Mouse (Mus musculus) gastrocnemius, postnatal 10 days (tissue): ENCODE data around the gene Fam184b. TPM values are rescaled to one million over a fixed set of nuclear protein-coding genes. Genes with fewer than 3 reads are reported as not detected.

Experiments
- DNase-seq: peaks from one replicate; pipeline ENCODE4 v3.0.0; 2021; ENCODE audit warnings: mixed read lengths
- total RNA-seq, 2 experiments: library from RNA; stranded (reverse); gene quantifications; 2 replicates each; pipeline ENCODE4 v1.2.3; 2021

The Fam184b gene
- total RNA-seq, 2 experiments from 2014 or later = 2.0 to 2.3 TPM

DNA sequence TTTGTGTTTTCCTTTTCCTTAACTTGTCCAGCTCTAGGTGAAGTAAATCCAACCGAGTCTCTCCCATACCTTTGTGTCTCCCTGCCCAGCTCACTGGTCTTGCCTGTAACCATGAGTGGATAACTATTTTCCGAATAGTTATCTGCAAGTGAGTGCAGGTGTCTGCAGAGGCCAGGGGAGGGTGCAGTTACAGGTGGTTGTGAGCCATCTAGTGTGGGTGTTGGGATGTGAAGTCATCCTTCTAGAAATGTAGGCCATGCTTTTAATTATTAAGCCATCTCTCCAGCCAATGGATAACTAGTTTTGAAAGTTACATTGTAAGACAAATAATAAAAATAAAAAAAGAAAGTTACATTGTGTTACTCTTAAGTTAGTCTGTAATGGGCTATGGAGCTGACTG is 125.9 kb downstream of the Fam184b start:
- DNase-seq = no peak

DNA sequence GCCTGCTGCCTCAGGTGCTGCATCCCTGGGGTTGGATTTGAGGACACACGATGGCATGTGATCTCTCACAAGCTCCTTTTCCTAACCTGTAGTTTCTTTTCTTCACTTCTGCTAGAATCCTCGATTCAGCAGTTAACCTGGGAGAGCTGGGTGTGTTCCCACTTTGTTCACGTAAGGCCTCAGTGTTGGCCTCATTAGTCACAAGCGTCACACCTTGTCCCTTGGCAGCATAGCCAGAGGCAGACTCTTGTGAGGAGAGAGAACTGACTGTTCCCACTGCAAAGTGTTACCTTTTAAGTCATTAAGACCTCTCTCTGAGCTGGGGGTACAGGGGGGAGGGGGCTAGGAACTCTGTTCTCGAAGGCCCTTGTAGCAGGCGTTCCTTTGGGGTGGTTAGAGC is 126.5 kb downstream of the Fam184b start:
- DNase-seq = no peak

DNA sequence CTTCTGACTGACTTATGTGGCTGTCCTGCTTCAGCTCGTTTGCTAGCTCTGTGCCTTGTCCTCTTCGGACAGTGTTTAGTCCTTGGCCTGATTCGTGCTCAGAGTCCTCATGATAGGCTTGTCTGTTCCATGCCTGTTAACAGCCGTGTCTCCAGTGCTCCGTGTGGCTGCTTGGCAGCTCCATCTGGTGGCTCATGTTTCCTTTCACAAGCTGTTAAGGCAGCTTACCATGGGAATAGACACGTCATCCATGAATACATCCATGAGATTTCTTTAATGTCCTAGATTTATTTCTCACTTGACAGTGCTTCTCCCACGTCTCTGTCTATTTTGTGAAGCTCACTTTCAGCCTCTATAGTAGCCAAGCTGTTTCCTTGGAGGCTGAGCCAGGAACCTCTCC is 129.3 kb downstream of the Fam184b start:
- no peak for DNase-seq

DNA sequence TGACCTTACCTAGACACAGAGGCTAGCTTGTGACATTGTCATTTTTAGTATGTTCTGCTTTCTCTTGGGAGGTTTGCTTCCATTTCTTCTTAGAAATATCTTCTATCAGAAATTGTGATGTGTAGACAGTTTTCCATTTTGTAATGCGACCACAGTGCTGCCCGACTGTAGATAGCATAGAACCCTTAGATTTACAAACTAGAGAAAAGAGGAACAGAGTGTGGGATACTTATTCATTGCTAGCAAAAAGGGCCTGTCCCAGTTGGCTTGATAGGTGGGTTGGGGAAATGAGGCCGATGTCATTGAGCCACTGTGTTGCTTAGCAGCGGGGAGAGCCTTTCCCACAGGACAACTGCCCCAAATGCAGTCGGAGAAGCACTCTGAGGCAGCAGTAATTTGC is 141.8 kb downstream of the Fam184b start:
- DNase-seq = no peak

DNA sequence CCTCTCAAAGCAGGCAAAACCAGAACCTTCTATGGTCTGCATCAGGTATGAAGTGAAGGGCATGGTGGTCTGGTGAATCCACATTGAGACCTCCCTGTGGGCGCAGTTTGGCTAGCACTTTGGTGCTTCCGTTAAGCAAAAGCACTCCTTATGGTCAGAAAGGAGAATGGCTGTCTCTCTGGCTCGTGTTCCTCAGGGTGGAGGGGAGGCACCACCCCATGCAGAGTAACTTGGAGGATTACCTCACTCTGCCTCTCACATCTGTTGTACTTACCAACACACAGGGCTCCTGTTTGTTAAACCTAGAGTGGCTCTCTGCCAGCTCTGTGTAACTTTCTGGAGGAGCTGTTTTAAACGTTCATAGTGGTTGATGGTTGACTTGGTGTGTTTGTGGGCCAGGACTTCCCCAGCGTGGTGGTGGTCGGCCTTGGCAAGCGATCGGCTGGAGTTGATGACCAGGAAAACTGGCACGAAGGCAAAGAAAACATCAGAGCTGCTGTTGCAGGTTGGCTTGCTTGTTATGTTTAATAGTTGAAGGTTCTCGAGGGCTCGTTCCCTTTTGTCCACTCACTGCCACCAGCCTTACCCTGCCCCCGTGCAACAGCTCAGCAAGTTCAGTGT is 142.4 kb downstream of the Fam184b start:
- no peak for DNase-seq

DNA sequence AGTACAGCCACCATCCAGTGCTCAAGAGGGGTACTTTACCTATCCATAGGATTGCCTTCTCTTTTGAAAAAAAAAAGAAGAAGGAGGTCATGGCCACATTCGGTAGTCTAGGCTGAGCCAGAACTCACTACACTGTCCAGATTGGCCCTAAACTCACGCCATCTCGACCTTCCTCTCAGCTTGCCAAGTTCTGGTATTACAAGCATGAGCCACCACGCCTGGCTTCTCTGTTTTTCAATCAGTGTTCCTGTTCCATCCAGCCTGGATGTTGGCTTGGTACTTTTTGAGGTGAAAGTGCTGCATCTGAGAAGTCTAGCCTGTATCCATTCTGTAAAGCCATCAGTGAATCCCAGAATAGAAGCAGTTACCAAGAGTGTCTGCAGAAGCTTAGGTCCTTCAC is 142.9 kb downstream of the Fam184b start:
- DNase-seq = no peak

DNA sequence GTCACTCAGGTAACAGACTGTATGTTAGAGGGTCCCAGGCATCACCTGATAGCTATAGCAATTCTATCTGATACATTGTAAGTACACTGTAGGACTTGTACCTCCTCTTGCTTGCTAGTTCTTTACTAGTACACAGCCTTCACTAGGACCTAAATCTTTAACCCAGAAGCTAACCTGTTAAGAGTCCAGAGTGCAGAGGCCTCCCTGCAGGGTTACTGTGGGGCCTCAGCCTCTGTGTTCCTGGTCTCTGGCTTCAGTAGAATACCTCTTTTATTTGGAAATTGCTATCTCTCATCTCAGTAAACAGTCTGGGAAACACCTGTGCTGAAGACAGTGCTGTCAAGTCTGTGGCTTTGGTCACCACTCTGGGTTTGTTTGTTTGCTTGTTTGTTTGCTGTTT is 143.4 kb downstream of the Fam184b start:
- DNase-seq = no peak

DNA sequence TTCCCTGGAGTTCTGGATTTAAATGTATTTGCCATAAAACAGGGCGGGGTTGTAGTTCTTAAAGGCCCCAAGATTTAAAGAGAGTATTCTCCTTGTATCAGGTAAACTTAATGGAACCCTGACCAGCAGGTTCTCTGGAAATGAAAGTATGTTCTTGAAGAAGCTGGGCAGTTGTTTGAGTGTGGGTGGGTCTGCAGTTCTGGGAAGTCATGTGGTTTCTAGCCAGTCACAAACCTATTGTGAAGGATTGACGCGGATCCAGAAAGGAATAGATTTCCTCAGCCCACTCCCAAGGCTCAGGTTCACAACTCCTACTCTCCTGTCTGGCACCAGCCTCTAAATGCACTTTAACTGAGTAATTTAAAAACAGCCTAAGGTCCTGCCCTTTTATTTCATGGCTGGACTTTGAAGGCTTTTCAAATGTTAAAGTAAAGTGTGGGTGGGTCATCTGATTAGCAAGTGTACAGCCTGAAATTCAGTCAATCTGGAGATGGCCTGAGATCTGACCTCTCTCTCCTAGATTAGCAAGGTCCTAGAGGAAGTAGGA is 143.9 kb downstream of the Fam184b start:
- DNase-seq = no peak

DNA sequence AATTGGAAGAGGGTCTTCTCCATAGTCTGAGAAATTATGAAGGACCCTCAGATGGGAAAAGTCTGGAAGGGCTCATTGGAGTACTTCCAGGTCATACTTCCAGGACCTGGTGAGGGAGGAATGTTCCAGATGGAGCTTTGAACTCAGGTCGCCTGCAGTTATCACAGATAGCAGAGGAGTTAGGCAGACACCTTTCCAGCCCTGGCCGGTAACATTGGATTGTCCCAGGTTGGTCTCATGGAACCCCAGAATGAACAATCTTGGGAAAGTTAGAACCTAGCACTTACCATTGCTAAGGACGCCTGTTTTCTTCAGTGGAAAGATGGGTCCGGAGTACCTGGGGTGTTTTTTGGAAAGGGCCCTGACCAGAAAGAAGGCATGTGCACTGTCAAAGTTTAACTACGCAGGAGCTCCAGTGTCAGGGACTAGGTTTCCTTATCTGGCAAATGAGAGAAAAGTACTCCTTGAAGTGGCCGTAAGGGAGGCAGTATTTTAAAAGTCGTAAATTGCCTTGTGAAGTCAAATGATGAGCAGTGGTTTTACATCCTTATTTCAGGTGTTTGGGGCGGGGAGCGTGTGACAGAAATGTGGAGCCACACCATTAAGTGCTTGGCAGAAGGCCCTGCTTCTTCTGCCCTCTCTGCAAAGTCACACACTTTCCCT is 145.2 kb downstream of the Fam184b start:
- no peak for DNase-seq

DNA sequence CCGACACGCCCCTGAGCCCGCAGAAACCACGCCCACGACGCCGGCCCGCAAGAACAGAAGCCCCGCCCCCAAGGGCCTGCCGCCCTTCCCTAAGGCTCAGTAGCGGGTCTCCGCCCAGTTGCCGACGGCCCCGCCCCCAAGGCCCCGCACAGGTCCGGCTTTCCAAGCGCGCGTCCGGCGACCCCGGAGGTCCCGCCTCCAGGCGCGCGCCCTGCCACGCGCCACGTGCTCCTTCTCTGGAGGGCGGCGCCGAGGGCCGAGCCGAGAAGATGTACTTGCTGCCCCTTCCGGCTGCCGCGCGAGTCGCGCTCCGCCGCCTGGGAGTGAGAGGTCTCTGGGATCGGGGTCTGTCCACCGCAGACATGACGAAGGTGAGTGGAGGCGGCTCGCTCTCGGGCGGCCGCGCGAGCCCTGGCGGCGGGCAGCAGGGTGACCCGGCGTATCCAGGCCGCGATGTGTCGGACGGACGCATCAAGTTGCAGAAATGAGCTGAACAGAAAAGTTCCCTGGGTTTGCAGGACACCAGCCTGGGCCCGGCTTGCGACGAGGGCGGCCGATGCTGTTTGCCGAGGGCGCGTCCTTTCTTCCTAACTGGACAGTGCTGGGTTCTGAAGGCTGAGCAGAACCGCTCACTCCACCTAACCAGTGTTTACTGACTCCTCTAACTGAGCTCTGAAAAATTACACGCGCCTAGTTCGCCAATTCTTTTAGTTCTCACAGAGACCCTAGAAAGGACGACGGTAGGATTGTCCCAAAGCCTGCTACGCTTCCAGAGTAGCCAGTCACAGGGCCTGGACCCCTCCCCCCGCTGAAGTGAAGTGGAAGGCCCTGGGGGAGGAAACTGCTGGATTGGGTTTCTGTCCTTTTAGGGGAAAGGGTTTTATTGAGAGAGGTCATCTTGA is 146.0 kb downstream of the Fam184b start, which contains the start of gene Lap3:
Lap3 (plus strand) TSS at position 184 of the 902 bp plus-strand sequence.
- DNase-seq = peak; percentile 100

DNA sequence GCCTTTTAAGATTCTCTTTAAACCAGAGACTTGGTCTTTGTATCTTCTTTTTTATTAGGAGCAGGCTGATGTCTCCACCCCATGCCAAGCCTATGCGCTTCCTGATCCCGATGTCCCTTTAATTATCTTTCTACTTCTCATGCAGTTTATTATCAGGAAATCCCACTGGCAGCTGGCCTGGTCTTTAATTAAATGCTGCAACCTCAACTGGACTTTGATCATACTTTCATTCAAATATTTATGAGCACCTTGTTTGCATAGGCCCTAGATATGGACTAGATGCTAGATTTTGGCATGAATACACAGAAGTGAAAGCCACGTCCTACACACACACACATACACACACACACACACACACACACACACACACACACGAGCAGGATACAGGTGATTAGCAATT is 147.6 kb downstream of the Fam184b start:
- DNase-seq = no peak

DNA sequence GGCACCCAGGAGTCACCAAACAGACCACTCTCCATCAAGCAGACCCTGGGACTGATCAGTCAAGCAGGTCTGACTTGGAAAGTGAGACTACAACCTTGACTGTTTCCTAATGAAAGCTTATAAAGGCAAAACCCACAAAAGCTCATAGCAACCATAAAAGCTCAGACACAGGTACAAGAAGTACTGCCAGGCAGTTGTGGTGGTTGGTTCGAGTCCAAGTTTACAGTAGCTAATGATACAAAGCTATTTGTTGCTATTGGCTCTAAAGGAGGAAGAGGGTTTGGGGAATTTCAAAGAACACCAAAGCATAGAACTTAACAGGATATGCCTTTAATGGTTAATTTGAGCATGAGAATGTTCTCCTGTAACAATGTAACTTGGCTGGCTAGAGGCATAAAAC is 155.8 kb downstream of the Fam184b start:
- no peak for DNase-seq

DNA sequence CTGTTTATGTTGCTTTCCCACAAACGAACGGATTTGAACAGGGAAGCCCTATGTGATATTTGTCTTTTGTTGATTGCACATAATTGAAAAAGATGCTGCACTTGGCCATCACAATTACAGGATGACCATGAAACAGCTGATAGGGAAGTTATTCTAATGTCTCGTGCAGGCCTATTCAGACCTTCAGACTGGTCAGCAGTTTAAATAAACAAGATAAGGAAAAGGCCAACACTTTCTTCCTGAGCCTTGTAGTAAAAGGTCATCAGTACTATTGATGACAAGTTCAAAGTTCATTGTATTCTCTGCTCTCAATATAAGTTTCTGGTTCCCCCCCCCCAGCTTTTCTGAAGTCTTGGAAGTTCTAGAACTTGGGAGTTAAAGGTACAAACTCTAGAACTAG is 156.8 kb downstream of the Fam184b start:
- no peak for DNase-seq

DNA sequence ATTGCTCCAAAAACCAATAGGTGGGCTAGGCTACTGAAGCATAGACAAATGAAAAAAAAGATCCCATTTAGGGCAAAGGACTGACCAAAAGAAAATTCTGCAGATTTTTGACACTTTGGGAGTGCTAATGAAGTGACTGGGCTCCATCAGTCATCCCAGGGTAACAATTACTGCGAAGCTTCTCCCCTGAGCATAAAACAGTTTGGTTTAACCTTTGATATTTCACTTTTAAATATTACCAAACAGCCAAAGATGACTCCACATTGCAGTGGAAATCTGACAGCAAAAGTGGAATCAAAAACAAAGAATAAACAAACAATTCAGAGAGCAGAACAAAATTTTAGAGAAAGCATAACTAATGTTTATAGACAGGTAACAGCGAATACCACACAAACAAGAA is 158.3 kb downstream of the Fam184b start:
- DNase-seq = no peak

DNA sequence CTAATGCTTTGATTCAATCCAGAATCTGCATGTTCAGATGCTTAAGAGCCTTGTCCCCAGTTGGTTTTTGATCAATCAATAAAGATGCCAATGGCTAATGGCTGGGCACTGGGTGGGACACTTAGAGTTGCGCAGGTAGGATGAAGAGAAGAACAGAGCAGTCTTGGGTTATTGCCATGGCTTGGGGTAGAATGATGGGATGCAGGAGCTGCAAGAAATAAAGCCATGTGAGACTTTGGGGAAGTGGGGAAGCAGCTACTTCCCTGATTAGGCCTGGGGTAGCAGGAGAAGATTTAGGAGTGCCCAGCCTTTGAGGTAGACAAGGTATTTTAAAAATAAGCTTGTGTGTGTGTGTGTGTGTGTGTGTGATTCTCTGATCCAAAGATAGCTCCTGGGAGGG is 159.3 kb downstream of the Fam184b start:
- no peak for DNase-seq

Other genes with a start within 250 kb of the Fam184b start
- gene Qdpr, start 189.4 kb downstream of the Fam184b start, total RNA-seq = 100 to 1,000 TPM; 106 to 125 TPM
- gene Clrn2, start 185.9 kb downstream of the Fam184b start, total RNA-seq = not detected
- gene Lap3, start 146.2 kb downstream of the Fam184b start, total RNA-seq = 10 to 100 TPM; 70.1 to 84.7 TPM
- 10 to 100 TPM; 38.0 to 38.8 TPM for gene Med28, start 119.4 kb downstream of the Fam184b start, total RNA-seq
- 1 to 10 TPM; 4.7 to 7.7 TPM for gene Ncapg, start 30.3 kb upstream of the Fam184b start, total RNA-seq
- 10 to 100 TPM; 12.0 to 12.8 TPM for gene Lcorl, start 218.0 kb upstream of the Fam184b start, total RNA-seq